Mouse (Mus musculus) limb, embryonic 13.5 days (tissue): Measurements from ENCODE around the gene Cers4. TPM values are rescaled to one million over a fixed set of nuclear protein-coding genes. Genes with fewer than 3 reads are reported as not detected.

Experiments used
- ATAC-seq: fragments of 200-750 bp; cut with Nextera tagmentation; 2 replicates; pipeline ENCODE4 v1.8.0; 2017; ENCODE audit warnings: low read depth, moderate number of reproducible peaks, moderate TSS enrichment; ENCODE audit not compliant: low FRiP score
- H3K27ac ChIP-seq: fragments of 300-500 bp; sonication (generic); 2 replicates; pipeline ENCODE4 v1.5.1; 2015; ENCODE audit warnings: inconsistent platforms, mild to moderate bottlenecking, moderate library complexity
- H3K27me3 ChIP-seq: fragments of 300-500 bp; sonication (generic); 2 replicates; pipeline ENCODE4 v1.6.1; 2015; ENCODE audit warnings: mild to moderate bottlenecking, inconsistent platforms
- H3K36me3 ChIP-seq: fragments of 300-500 bp; sonication (generic); 2 replicates; pipeline ENCODE4 v1.6.1; 2015; ENCODE audit warnings: inconsistent platforms, mild to moderate bottlenecking, moderate library complexity
- H3K4me1 ChIP-seq: fragments of 300-500 bp; sonication (generic); 2 replicates; pipeline ENCODE4 v1.6.1; 2015; ENCODE audit warnings: inconsistent platforms
- H3K4me2 ChIP-seq: fragments of 300-500 bp; sonication (generic); replicated peaks from 2 replicates; pipeline ENCODE4 v1.6.1; 2015; ENCODE audit warnings: inconsistent platforms, mild to moderate bottlenecking, moderate library complexity
- H3K4me3 ChIP-seq: fragments of 300-500 bp; sonication (generic); 2 replicates; pipeline ENCODE4 v1.5.1; 2015; ENCODE audit warnings: moderate library complexity, mild to moderate bottlenecking, inconsistent platforms
- H3K9ac ChIP-seq: fragments of 300-500 bp; sonication (generic); 2 replicates; pipeline ENCODE4 v1.6.1; 2015; ENCODE audit warnings: mild to moderate bottlenecking, inconsistent platforms
- H3K9me3 ChIP-seq: fragments of 300-500 bp; sonication (generic); 2 replicates; pipeline ENCODE4 v1.6.1; 2016; ENCODE audit warnings: inconsistent platforms
- WGBS: fragments of 180-500 bp; shearing (Covaris S2); methylation state at CpG from one replicate; pipeline ENCODE4 v1.1.7; 2015; 5-methylcytosine and 5-hydroxymethylcytosine counted together
- polyA plus RNA-seq: library from polyadenylated mRNA; unstranded; fragments of >200 nt; fragmentation: Nextera tagmentation; extraction: Ambion mirVana; gene quantifications from 2 replicates; pipeline ENCODE4 v1.2.1, GENCODE M21; 2015

The Cers4 gene
- 15.0 and 16.0 TPM in 2 replicates for polyA plus RNA-seq

GRCm38 (mm10) chr8:4492851-4493685, at the start of gene Cers4:
Cers4 (plus strand) TSS chr8:4493026.
- Histone ChIP-seq H3K27ac (peak within 1 kb of the TSS; percentile 61), H3K4me1 (peaks cover 17% of the 10 kb centered on the region), H3K36me3 (no peaks in the 10 kb centered on the region), H3K4me3 (peak within 1 kb of the TSS; percentile 52), H3K9ac (peak within 1 kb of the TSS; percentile 72), H3K4me2 (peak within 1 kb of the TSS; percentile 78), H3K27me3 (no peaks in the 10 kb centered on the region), H3K9me3 (no peaks in the 10 kb centered on the region)
- under 1% methylated on average over 39 of the region's 39 CpGs for WGBS
- ATAC-seq: peak; percentile 93

- no peaks in the 10 kb centered on the region for H3K27me3 ChIP-seq
- H3K4me2 ChIP-seq: no peak overlapping the region
- ATAC-seq: no peak
- H3K27ac ChIP-seq: no peak overlapping the region
- H3K36me3 ChIP-seq: no peaks in the 10 kb centered on the region
- WGBS: 87% methylated on average over 2 of the region's 2 CpGs
- H3K9me3 ChIP-seq: no peaks in the 10 kb centered on the region
- no peak overlapping the region for H3K9ac ChIP-seq
- H3K4me3 ChIP-seq: no peak overlapping the region
- H3K4me1 ChIP-seq: no peaks in the 10 kb centered on the region
These were observed 34.7 kb upstream of the Cers4 start for GRCm38 (mm10) chr8:4458165-4458564.

- Histone ChIP-seq H3K27me3 (no peaks in the 10 kb centered on the region), H3K36me3 (no peaks in the 10 kb centered on the region), H3K9me3 (no peaks in the 10 kb centered on the region), H3K9ac (no peak overlapping the region), H3K4me3 (no peak overlapping the region), H3K4me1 (no peaks in the 10 kb centered on the region), H3K27ac (no peak overlapping the region), H3K4me2 (no peak overlapping the region)
- no peak for ATAC-seq
- WGBS: 88% methylated on average over 2 of the region's 2 CpGs
These were observed 29.8 kb upstream of the Cers4 start for GRCm38 (mm10) chr8:4463061-4463460.

- Histone ChIP-seq H3K36me3 (no peaks in the 10 kb centered on the region), H3K4me1 (no peaks in the 10 kb centered on the region), H3K4me2 (no peak overlapping the region), H3K4me3 (no peak overlapping the region), H3K27ac (no peak overlapping the region), H3K9ac (no peak overlapping the region), H3K9me3 (no peaks in the 10 kb centered on the region), H3K27me3 (no peaks in the 10 kb centered on the region)
- no peak for ATAC-seq
- 65% methylated on average over 7 of the region's 7 CpGs for WGBS
These were observed 18.2 kb upstream of the Cers4 start for GRCm38 (mm10) chr8:4474419-4475187.

GRCm38 (mm10) chr8:4481154-4481553, 11.7 kb upstream of the Cers4 start:
- H3K27me3 ChIP-seq: no peaks in the 10 kb centered on the region
- peaks cover 5% of the 10 kb centered on the region; the same call in 1 of the 2 replicates for H3K4me1 ChIP-seq
- no peak overlapping the region for H3K4me3 ChIP-seq
- no peaks in the 10 kb centered on the region for H3K9me3 ChIP-seq
- 84% methylated on average over 4 of the region's 4 CpGs for WGBS
- H3K4me2 ChIP-seq: no peak overlapping the region
- no peak overlapping the region for H3K9ac ChIP-seq
- no peaks in the 10 kb centered on the region for H3K36me3 ChIP-seq
- H3K27ac ChIP-seq: no peak overlapping the region
- no peak for ATAC-seq

GRCm38 (mm10) chr8:4481586-4481985, 11.2 kb upstream of the Cers4 start:
- no peaks in the 10 kb centered on the region for H3K27me3 ChIP-seq
- no peak overlapping the region for H3K9ac ChIP-seq
- 81% methylated on average over 4 of the region's 4 CpGs for WGBS
- no peaks in the 10 kb centered on the region for H3K36me3 ChIP-seq
- no peak overlapping the region for H3K4me3 ChIP-seq
- no peak for ATAC-seq
- no peak overlapping the region for H3K4me2 ChIP-seq
- H3K27ac ChIP-seq: no peak overlapping the region
- H3K4me1 ChIP-seq: peaks cover 5% of the 10 kb centered on the region; the same call in 1 of the 2 replicates
- H3K9me3 ChIP-seq: no peaks in the 10 kb centered on the region

GRCm38 (mm10) chr8:4482501-4482900, 10.3 kb upstream of the Cers4 start:
- Histone ChIP-seq H3K27ac (no peak overlapping the region), H3K36me3 (no peaks in the 10 kb centered on the region), H3K9ac (no peak overlapping the region), H3K27me3 (no peaks in the 10 kb centered on the region), H3K9me3 (no peaks in the 10 kb centered on the region), H3K4me1 (peaks cover 5% of the 10 kb centered on the region; the same call in 1 of the 2 replicates), H3K4me3 (no peak overlapping the region), H3K4me2 (no peak overlapping the region)
- ATAC-seq: no peak
- WGBS: 63% methylated on average over 4 of the region's 4 CpGs

GRCm38 (mm10) chr8:4483330-4483729, 9.5 kb upstream of the Cers4 start:
- 41% methylated on average over 6 of the region's 6 CpGs for WGBS
- Histone ChIP-seq H3K4me2 (no peak overlapping the region), H3K9me3 (no peaks in the 10 kb centered on the region), H3K4me1 (peaks cover 5% of the 10 kb centered on the region; the same call in 1 of the 2 replicates), H3K27ac (no peak overlapping the region), H3K9ac (no peak overlapping the region; the same call in 1 of the 2 replicates), H3K4me3 (no peak overlapping the region), H3K36me3 (no peaks in the 10 kb centered on the region), H3K27me3 (no peaks in the 10 kb centered on the region)
- peak; percentile 36; the same call in 1 of the 2 replicates for ATAC-seq

- Histone ChIP-seq H3K4me3 (peak overlapping the region; percentile 52), H3K36me3 (no peaks in the 10 kb centered on the region), H3K27ac (peak overlapping the region; percentile 61; the same call in 1 of the 2 replicates), H3K27me3 (no peaks in the 10 kb centered on the region), H3K4me2 (peak overlapping the region; percentile 78), H3K4me1 (peaks cover 17% of the 10 kb centered on the region), H3K9ac (peak overlapping the region; percentile 72), H3K9me3 (no peaks in the 10 kb centered on the region)
- 13% methylated on average over 21 of the region's 21 CpGs for WGBS
- ATAC-seq: peak; percentile 25
These were observed 1.0 kb downstream of the Cers4 start for GRCm38 (mm10) chr8:4493686-4494440.

- H3K36me3 ChIP-seq: no peaks in the 10 kb centered on the region
- H3K27me3 ChIP-seq: no peaks in the 10 kb centered on the region
- ATAC-seq: no peak
- H3K4me3 ChIP-seq: no peak overlapping the region
- 53% methylated on average over 6 of the region's 6 CpGs for WGBS
- H3K4me2 ChIP-seq: no peak overlapping the region
- H3K4me1 ChIP-seq: peaks cover 17% of the 10 kb centered on the region
- no peaks in the 10 kb centered on the region for H3K9me3 ChIP-seq
- 0 out of 2 replicates have a peak overlapping the region, but pooled peaks have one; percentile 26 for H3K9ac ChIP-seq
- H3K27ac ChIP-seq: no peak overlapping the region
These were observed 3.1 kb downstream of the Cers4 start for GRCm38 (mm10) chr8:4495976-4496375.

- Histone ChIP-seq H3K4me1 (peaks cover 17% of the 10 kb centered on the region), H3K27ac (no peak overlapping the region), H3K4me2 (no peak overlapping the region), H3K9ac (no peak overlapping the region), H3K36me3 (no peaks in the 10 kb centered on the region), H3K9me3 (no peaks in the 10 kb centered on the region), H3K4me3 (no peak overlapping the region), H3K27me3 (no peaks in the 10 kb centered on the region)
- no peak for ATAC-seq
- WGBS: 91% methylated on average over 1 of the region's 1 CpGs
These were observed 4.8 kb downstream of the Cers4 start for GRCm38 (mm10) chr8:4497610-4498009.
